Mouse (Mus musculus) thymus, adult 2 months (tissue): ENCODE data around the gene Ttc13. TPM values are rescaled to one million over a fixed set of nuclear protein-coding genes. Genes with fewer than 3 reads are reported as not detected.

ENCODE experiments used
- DNase-seq: peaks from one replicate; pipeline ENCODE4 v3.0.0; 2021
- H3K27ac ChIP-seq: fragments of 200-500 bp; 2 replicates; pipeline ENCODE4 v1.5.1; 2012; ENCODE audit warnings: low read length, control low read depth; ENCODE audit not compliant: control insufficient read depth, insufficient read depth
- H3K27me3 ChIP-seq: fragments of 200-500 bp; 2 replicates; pipeline ENCODE4 v1.6.1; 2012; ENCODE audit warnings: mild to moderate bottlenecking, low read length, moderate library complexity, mixed read lengths; ENCODE audit not compliant: control insufficient read depth, insufficient read depth
- H3K36me3 ChIP-seq: fragments of 200-500 bp; 2 replicates; pipeline ENCODE4 v1.6.1; 2012; ENCODE audit warnings: mild to moderate bottlenecking, low read length, moderate library complexity; ENCODE audit not compliant: control insufficient read depth, insufficient read depth
- H3K4me1 ChIP-seq: fragments of 200-500 bp; replicated peaks from 2 replicates; pipeline ENCODE4 v1.6.1; 2012; ENCODE audit warnings: low read length; ENCODE audit not compliant: control insufficient read depth, insufficient read depth
- H3K4me3 ChIP-seq: fragments of 200-500 bp; 2 replicates; pipeline ENCODE4 v1.5.1; 2012; ENCODE audit warnings: mild to moderate bottlenecking, low read length, control low read depth, moderate library complexity; ENCODE audit not compliant: control insufficient read depth, insufficient read depth
- CTCF ChIP-seq: fragments of 200-500 bp; IDR thresholded peaks from 2 replicates; pipeline ENCODE4 v1.5.1; 2012; ENCODE audit warnings: mild to moderate bottlenecking, control low read depth, low read length, moderate library complexity, borderline replicate concordance; ENCODE audit not compliant: control insufficient read depth, poor library complexity, insufficient read depth; ENCODE audit errors: extremely low read depth
- POLR2A ChIP-seq: fragments of 200-500 bp; IDR thresholded peaks from 2 replicates; pipeline ENCODE4 v1.6.1; 2012; ENCODE audit warnings: mild to moderate bottlenecking, low read length, control low read depth, moderate library complexity; ENCODE audit not compliant: control insufficient read depth, poor library complexity, insufficient read depth; ENCODE audit errors: extremely low read depth
- WGBS: fragments of 180-500 bp; shearing (Covaris S2); methylation state at CpG from one replicate; pipeline ENCODE4 v1.1.7; 2018; 5-methylcytosine and 5-hydroxymethylcytosine counted together
- polyA plus RNA-seq: library from polyadenylated mRNA; depleted of rRNA; stranded (reverse); fragments of >200 nt; gene quantifications from 2 replicates; pipeline ENCODE4 v1.2.3, GENCODE M21; 2012; rRNA removed

Ttc13 gene
- polyA plus RNA-seq, 1 experiment, result 49.8 TPM

DNA sequence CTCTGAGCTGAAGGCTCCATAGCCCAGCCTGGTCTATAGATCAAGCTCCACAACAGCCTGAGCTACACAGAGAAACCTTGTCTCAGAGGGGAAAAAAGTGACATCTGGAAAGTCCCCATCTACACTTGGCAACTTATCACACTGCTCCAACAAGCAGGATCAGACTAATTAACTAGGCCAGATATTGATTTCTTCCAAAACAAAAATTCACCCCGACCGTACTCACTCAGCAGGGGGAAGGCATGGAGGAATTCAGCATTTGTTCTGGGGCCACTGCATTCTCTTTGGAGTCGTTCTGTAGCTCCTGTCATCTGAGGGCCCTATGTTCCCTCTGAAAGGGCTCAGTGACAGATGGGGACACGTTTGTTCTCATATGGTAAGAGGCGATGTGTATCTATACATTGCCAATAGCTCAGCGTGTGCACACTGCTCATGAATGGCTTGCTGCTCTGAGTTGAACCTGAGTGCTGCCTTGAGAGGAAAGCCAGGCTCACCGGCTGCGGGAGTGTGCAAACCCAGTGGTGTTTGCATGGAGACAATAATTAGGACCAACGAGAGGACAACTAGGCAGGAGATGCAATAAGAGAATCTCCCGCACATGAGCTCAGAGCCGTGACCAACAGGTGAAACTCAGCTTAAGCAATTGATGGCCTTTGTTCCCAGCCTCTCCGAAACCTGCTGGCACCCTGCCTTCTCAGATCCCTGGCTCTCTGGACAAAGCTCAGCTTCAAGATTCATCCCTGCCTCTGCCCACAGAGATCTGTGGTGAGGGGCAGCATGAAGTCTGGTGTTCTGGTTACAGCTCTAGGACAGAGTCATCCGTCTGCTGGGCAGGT is 87.2 kb downstream of the Ttc13 start:
- TF ChIP-seq CTCF (no peak), POLR2A (no peak)
- H3K27me3 ChIP-seq, result no peaks in the 10 kb centered on the region
- 90% methylated on average over 13 of the region's 13 CpGs for WGBS
- H3K4me3 ChIP-seq, result no peak overlapping the region
- DNase-seq, result no peak
- H3K4me1 ChIP-seq, result no peaks in the 10 kb centered on the region
- H3K27ac ChIP-seq, result no peak overlapping the region
- H3K36me3 ChIP-seq, result no peaks in the 10 kb centered on the region

DNA sequence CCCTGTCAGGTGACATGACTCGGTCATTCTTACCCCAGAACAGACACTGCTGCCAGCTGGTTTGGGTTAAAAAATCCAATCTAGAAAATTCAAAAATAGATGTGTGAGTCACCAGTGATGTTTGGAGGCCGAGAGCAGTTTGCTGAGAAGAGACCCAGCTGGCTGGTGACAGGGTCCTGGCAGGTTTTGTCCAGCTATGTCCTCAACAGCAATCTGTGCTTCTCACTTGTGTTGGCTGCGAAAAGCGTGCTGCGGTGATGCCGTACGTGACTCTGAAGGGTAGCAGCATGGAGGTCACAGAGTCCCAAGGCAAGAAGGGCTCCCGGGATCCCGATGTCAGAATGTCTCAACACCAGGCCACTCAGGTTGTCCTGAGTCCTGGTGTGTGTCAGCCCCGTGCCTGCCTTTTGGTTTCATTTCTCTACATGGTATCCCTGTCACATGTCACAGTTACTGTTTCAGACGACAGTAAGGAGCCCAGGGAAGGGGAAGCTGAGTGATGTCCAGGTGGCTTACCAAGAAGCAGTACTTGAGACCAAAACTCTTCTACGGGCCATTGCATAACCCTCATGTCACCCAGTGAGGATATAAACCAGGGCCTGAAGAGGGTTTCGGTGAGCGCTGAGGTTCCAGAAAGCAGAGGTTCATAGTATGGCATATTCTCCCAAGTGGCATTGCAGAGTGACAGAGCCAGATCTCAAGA is 88.6 kb downstream of the Ttc13 start:
- WGBS, result 78% methylated on average over 14 of the region's 14 CpGs
- no peak for DNase-seq
- Histone ChIP-seq H3K4me1 (no peaks in the 10 kb centered on the region), H3K27ac (no peak overlapping the region), H3K36me3 (no peaks in the 10 kb centered on the region), H3K27me3 (no peaks in the 10 kb centered on the region), H3K4me3 (no peak overlapping the region)
- TF ChIP-seq POLR2A, result no peak
- TF ChIP-seq CTCF, result no peak

DNA sequence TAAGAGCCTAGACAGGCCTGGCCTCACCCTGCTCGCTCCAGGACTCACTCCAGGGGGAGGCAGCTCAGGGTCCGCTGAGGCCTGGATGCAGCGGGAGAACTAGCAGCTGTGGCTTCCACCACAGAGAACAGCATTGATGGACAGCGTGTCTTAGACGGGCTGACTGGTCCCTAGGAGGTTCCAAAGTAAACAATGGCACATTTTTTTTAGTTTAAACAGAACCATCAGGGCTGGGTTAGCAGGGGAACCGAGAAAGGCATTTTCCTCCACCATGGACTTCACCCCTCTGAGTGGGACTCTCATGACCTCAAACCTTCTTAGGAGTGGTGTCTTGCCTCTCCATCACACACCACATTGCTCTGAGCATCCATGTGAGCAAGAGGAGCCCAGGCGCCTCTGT is 89.8 kb downstream of the Ttc13 start:
- WGBS, result 81% methylated on average over 7 of the region's 7 CpGs
- Histone ChIP-seq H3K36me3 (no peaks in the 10 kb centered on the region), H3K4me3 (no peak overlapping the region), H3K27me3 (no peaks in the 10 kb centered on the region), H3K27ac (no peak overlapping the region), H3K4me1 (no peaks in the 10 kb centered on the region)
- DNase-seq, result no peak
- TF ChIP-seq POLR2A (no peak), CTCF (no peak)

DNA sequence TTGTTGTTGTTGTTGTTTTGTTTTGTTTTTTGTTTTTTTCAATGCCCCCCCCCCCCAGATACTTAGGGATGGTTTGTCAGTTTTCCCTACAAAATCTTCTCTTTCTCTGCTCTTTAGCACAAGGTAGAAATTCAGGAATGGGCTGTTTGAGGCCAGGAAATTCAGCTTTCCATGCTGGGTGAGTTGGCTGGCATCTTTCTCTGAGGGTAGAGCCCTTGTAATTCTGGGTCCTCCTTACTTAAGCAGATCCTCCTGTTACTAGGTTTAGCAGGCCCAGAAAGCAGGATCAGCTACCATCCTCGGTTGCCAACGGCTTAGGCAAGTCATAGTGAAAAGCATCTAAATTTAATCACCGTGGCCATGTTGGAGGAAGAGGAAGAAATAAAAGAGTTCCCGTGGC is 90.9 kb downstream of the Ttc13 start:
- no peak for DNase-seq
- H3K27ac ChIP-seq, result no peak overlapping the region
- no peaks in the 10 kb centered on the region for H3K27me3 ChIP-seq
- WGBS, result 34% methylated on average over 4 of the region's 4 CpGs
- no peaks in the 10 kb centered on the region for H3K4me1 ChIP-seq
- H3K36me3 ChIP-seq, result no peaks in the 10 kb centered on the region
- TF ChIP-seq CTCF, result no peak
- TF ChIP-seq POLR2A, result no peak
- H3K4me3 ChIP-seq, result no peak overlapping the region

DNA sequence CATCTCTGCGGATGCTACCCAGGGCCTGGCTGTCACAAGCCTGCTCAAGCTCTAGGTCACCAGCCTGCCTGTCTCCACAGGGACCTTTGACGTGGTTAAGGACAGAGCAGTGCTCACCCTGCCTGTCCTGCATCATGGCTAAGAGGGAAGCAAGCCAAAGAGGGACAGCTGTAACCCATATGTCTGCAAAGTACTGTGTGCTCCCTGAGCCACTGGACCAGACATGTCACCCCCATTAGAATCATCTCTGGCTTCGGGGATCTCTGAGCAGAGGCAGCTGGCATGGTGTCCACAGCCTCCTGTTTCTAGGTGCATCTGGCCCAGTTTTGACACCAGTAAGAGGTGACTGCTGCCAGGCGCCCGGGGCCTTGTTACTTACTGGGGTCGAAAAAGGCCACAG is 91.3 kb downstream of the Ttc13 start:
- no peak overlapping the region for H3K27ac ChIP-seq
- WGBS, result 87% methylated on average over 6 of the region's 6 CpGs
- no peaks in the 10 kb centered on the region for H3K36me3 ChIP-seq
- no peak overlapping the region for H3K4me3 ChIP-seq
- H3K27me3 ChIP-seq, result no peaks in the 10 kb centered on the region
- no peak for DNase-seq
- TF ChIP-seq POLR2A (no peak), CTCF (no peak)
- H3K4me1 ChIP-seq, result no peaks in the 10 kb centered on the region

DNA sequence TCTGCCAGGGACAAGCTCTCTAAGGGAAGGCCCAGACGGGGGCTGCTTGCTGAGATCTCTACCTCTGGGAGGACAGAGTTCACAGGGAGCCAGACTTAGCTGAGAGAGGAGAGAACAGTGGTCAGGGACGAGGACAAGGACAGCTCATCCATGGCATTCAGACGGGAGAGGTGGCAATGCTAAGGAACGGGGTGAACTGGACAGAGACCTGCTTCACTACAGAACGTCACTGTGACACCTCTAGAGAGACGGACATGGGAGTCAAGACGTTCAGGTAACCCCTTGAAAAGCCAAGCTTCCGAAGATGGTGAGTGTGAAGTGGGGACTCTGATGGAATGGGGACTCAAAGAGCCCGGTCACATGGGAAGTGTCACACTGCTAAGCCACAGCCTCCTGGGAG is 95.5 kb downstream of the Ttc13 start:
- Histone ChIP-seq H3K36me3 (no peaks in the 10 kb centered on the region), H3K27me3 (no peaks in the 10 kb centered on the region), H3K27ac (no peak overlapping the region), H3K4me3 (no peak overlapping the region), H3K4me1 (no peaks in the 10 kb centered on the region)
- no peak for DNase-seq
- WGBS, result 94% methylated on average over 9 of the region's 9 CpGs
- TF ChIP-seq CTCF (no peak), POLR2A (no peak)

Other genes starting within 250 kb of the Ttc13 start
- 33.8 and 34.4 TPM in 2 replicates for gene Cog2, start 201.2 kb downstream of the Ttc13 start, polyA plus RNA-seq
- gene Agt, start 152.3 kb downstream of the Ttc13 start, polyA plus RNA-seq, result 4.1 and 4.7 TPM in 2 replicates
- 0.08 and 0.13 TPM in 2 replicates for gene Capn9, start 145.9 kb downstream of the Ttc13 start, polyA plus RNA-seq
- gene 2310022B05Rik, start 58.6 kb downstream of the Ttc13 start, polyA plus RNA-seq, result 17.3 and 18.1 TPM in 2 replicates
- 53.5 and 56.7 TPM in 2 replicates for gene Arv1, start 156 bp upstream of the Ttc13 start, polyA plus RNA-seq
- 14.2 and 15.5 TPM in 2 replicates for gene Fam89a, start 29.8 kb upstream of the Ttc13 start, polyA plus RNA-seq
- gene Trim67, start 71.1 kb upstream of the Ttc13 start, polyA plus RNA-seq, result 0.26 TPM in 2 replicates
- 72.3 and 76.7 TPM in 2 replicates for gene Gnpat, start 141.1 kb upstream of the Ttc13 start, polyA plus RNA-seq
- gene 2810004N23Rik, start 141.1 kb upstream of the Ttc13 start, polyA plus RNA-seq, result 15.1 and 18.7 TPM in 2 replicates
- gene Exoc8, start 175.7 kb upstream of the Ttc13 start, polyA plus RNA-seq, result 12.0 and 15.2 TPM in 2 replicates
- gene Sprtn, start 175.9 kb upstream of the Ttc13 start, polyA plus RNA-seq, result 26.8 and 27.6 TPM in 2 replicates
- gene Egln1, start 227.3 kb upstream of the Ttc13 start, polyA plus RNA-seq, result 40.5 and 43.1 TPM in 2 replicates